Mouse (Mus musculus) thymus, adult 2 months (tissue): ENCODE data around the gene Hcn4.

Experiments
- CTCF ChIP-seq: fragments of 200-500 bp; IDR thresholded peaks from 2 replicates; pipeline ENCODE4 v1.5.1; 2012; ENCODE audit warnings: mild to moderate bottlenecking, control low read depth, low read length, moderate library complexity, borderline replicate concordance; ENCODE audit not compliant: control insufficient read depth, poor library complexity, insufficient read depth; ENCODE audit errors: extremely low read depth
- POLR2A ChIP-seq: fragments of 200-500 bp; IDR thresholded peaks from 2 replicates; pipeline ENCODE4 v1.6.1; 2012; ENCODE audit warnings: mild to moderate bottlenecking, low read length, control low read depth, moderate library complexity; ENCODE audit not compliant: control insufficient read depth, poor library complexity, insufficient read depth; ENCODE audit errors: extremely low read depth

- no peak for TF ChIP-seq CTCF
- no peak for TF ChIP-seq POLR2A
Measured at GRCm38 (mm10) chr9:58822431-58823091, 651 bp upstream of the Hcn4 start.
